In genomic region chr8:42967862-42968395, GRCm38 (mm10) we compare ENCODE assay signal across 19 mouse cellular contexts.
DNase-seq lines count a peak whose midpoint lies in the region; ATAC-seq and TF ChIP-seq lines count a peak whose summit lies in the region.
"Had no signal": no experiment of that assay in that cellular context is flagged by ENCODE, and none has a peak within 500 bp of the region (broad histone marks: within the 10 kb centered on the region; RNA-seq: fewer than 3 reads in every experiment).

No protein-coding gene starts in this region.

- 31% methylated on average over 8 of the region's 8 CpGs for WGBS in kidney, embryonic 16.5 days
- 41% methylated on average over 8 of the region's 8 CpGs for WGBS in hindbrain, postnatal 0 days
- WGBS in neural tube, embryonic 14.5 days, result 28% methylated on average over 8 of the region's 8 CpGs

- no peaks in the 10 kb centered on the region for H3K9me3 ChIP-seq in kidney, embryonic 16.5 days (ENCODE audit: low read length)
- H3K9me3 ChIP-seq in hindbrain, postnatal 0 days (ENCODE audit: low read length), result no peaks in the 10 kb centered on the region
- no peaks in the 10 kb centered on the region for H3K9me3 ChIP-seq in neural tube, embryonic 14.5 days (ENCODE audit: control insufficient read depth, low read length)

- H3K36me3 ChIP-seq in kidney, embryonic 16.5 days (ENCODE audit: insufficient read depth, low read length), result no peaks in the 10 kb centered on the region
- no peaks in the 10 kb centered on the region for H3K36me3 ChIP-seq in hindbrain, postnatal 0 days (ENCODE audit: insufficient read depth, low read length)
- H3K36me3 ChIP-seq in neural tube, embryonic 14.5 days (ENCODE audit: control insufficient read depth, insufficient read depth, low read length), result no peaks in the 10 kb centered on the region

- no peak overlapping the region for H3K4me3 ChIP-seq in kidney, embryonic 16.5 days (ENCODE audit: low read length)
- H3K4me3 ChIP-seq in hindbrain, postnatal 0 days (ENCODE audit: low read length), result no peak overlapping the region
- H3K4me3 ChIP-seq in neural tube, embryonic 14.5 days (ENCODE audit: low read depth, low read length), result no peak overlapping the region

- ATAC-seq in kidney, embryonic 16.5 days (ENCODE audit: low FRiP score, low TSS enrichment), result peak; percentile 51; the same call in 1 of the 2 replicates
- ATAC-seq in hindbrain, postnatal 0 days, result no peak
- peak; percentile 54; the same call in 1 of the 2 replicates for ATAC-seq in neural tube, embryonic 14.5 days (ENCODE audit: low read depth)
- ATAC-seq: forebrain, embryonic 14.5 days had no signal

- H3K9ac ChIP-seq in kidney, embryonic 16.5 days (replicated peaks; ENCODE audit: low read length), result no peak overlapping the region
- H3K9ac ChIP-seq in hindbrain, postnatal 0 days (replicated peaks; ENCODE audit: low read length), result no peak overlapping the region
- H3K9ac ChIP-seq in neural tube, embryonic 14.5 days (replicated peaks; ENCODE audit: low read depth, low read length), result no peak overlapping the region

- H3K27ac ChIP-seq in kidney, embryonic 16.5 days (ENCODE audit: low read length), result no peak overlapping the region
- H3K27ac ChIP-seq in hindbrain, postnatal 0 days, result no peak overlapping the region
- H3K27ac ChIP-seq in neural tube, embryonic 14.5 days (ENCODE audit: low read depth, low read length), result no peak overlapping the region
- H3K27ac ChIP-seq: macrophage had no signal

- no peaks in the 10 kb centered on the region for H3K27me3 ChIP-seq in kidney, embryonic 16.5 days (ENCODE audit: insufficient read depth, low read length)
- H3K27me3 ChIP-seq in hindbrain, postnatal 0 days (ENCODE audit: insufficient read depth, low read length), result no peaks in the 10 kb centered on the region
- H3K27me3 ChIP-seq in neural tube, embryonic 14.5 days (ENCODE audit: control insufficient read depth, insufficient read depth, low read length), result no peaks in the 10 kb centered on the region

- H3K4me2 ChIP-seq in kidney, embryonic 16.5 days (replicated peaks; ENCODE audit: low read depth, low read length), result no peak overlapping the region; the same call in 1 of the 2 replicates
- H3K4me2 ChIP-seq in hindbrain, postnatal 0 days (ENCODE audit: low read depth, low read length), result 0 out of 2 replicates have a peak overlapping the region, but pooled peaks have one; percentile 17
- peak overlapping the region; percentile 24; the same call in 1 of the 2 replicates for H3K4me2 ChIP-seq in neural tube, embryonic 14.5 days (ENCODE audit: low read depth, low read length)
- H3K4me2 ChIP-seq: liver, embryonic 11.5 days had no signal

- no peak for DNase-seq in kidney, adult 9 months
- peak; percentile 23 for DNase-seq in embryo, embryonic 11.5 days (ENCODE audit: low read depth, low spot score)
- DNase-seq in hindbrain, postnatal 0 days (ENCODE audit: low spot score), result no peak
- no peak for DNase-seq in Muller cell, postnatal 12 days (ENCODE audit: inconsistent ontology term)
- DNase-seq in cerebellum, adult 8-10 months, result no peak
- DNase-seq: adrenal gland, postnatal 14 days; B cell, adult 2 months; cerebellum, adult 9-10 months; heart, postnatal 4 days; kidney, adult 18-20 months; left cerebral cortex, postnatal 4 days; lung, adult 2 months; right cerebral cortex, postnatal 4 days; thymus, postnatal 36 days had no signal

- H3K4me1 ChIP-seq in kidney, embryonic 16.5 days (ENCODE audit: insufficient read depth, low read length), result 0 out of 2 replicates have a peak, but pooled peaks cover 3% of the 10 kb centered on the region
- H3K4me1 ChIP-seq in hindbrain, postnatal 0 days (ENCODE audit: insufficient read depth, low read length), result no peaks in the 10 kb centered on the region
- H3K4me1 ChIP-seq in neural tube, embryonic 14.5 days (ENCODE audit: control insufficient read depth, insufficient read depth, low read length), result no peaks in the 10 kb centered on the region

- no peak for TF ChIP-seq CTCF in hindbrain, postnatal 0 days (IDR thresholded peaks at IDR 0.05; ENCODE audit: low read depth)
